Mouse (Mus musculus) right cerebral cortex, adult 18-20 months (tissue): Measurements from ENCODE around the gene Hspb7.

ENCODE experiments used
- DNase-seq: peaks from one replicate; pipeline ENCODE4 v3.0.0; 2022; ENCODE audit warnings: mixed read lengths

The Hspb7 gene

DNA sequence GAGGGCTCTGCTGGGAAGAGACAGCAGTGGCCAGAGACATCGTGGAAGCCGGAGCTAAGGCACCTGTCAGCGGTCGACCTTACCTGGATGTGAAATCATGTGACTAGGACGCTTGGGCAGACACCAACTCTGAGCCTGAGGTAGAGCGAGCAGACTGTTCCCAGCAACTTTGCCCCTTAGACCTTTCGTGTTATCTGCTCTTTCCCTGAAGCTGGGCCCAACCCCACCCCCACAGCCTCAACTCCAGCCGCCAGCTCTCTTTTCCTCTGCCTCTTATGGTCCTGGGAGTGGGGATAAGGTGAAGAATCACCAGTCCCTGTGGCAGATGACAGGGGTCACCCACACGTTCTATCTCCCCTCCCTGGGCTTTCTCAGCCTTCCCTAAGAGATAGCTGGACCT lies 307 bp downstream of the Hspb7 start:
- no peak for DNase-seq

DNA sequence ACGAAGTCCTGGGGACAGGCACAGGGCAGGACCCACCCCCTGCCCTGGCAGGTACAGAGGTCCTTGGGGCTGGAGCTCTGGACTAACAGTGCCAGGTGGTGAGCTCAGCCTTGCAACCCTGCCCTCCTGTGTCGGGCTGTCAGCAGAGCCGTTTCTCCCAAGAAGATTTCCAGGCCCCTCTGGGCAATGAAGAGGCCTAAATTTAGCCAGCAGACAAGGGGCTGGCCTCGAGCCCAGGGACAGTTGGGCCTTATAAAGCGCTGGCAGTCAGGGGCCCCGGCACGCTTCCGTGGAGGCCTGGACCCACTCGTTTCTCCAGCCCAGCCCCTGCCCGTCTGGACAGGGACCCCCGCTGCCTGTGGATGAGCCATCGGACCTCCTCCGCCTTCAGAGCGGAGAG lies 844 bp downstream of the Hspb7 start:
- no peak for DNase-seq

DNA sequence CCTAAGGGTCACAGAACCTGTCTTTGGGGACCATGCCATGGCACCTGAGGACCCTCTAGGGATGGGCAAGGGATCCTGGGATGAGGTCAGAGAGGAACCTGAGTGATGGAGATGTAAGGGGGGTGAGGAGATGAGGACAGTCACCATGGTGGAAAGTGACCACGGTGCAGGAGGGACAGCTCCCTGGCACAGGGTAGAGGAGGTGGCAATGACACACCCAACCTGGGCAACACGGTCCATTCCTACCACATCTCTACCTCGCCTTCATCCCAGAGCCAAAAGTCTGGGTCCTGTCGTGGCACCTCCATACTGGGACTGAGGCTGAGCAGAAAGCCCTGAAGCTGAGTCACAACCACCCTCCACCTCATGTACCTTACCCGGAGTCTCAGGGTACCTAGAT lies 2.3 kb downstream of the Hspb7 start:
- no peak for DNase-seq

DNA sequence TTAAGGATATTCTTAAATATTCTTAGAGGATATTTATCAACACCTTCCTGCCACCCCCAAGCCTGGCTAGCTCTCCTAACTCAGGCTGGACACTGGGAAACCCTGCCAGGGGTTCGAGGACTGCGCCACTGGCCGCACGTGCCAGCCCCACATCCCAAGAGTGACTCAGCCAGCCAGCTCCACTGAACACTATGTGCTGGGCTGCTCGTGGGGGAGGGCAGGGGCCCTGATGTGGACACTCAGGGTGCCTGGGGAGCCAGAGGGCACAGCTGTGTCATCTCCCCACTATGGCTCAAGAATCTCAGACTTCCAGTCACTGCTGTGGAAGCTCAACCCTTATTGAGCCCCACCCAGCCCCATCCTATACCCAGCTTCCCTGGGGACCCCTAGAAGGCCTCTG lies 2.7 kb downstream of the Hspb7 start:
- no peak for DNase-seq

DNA sequence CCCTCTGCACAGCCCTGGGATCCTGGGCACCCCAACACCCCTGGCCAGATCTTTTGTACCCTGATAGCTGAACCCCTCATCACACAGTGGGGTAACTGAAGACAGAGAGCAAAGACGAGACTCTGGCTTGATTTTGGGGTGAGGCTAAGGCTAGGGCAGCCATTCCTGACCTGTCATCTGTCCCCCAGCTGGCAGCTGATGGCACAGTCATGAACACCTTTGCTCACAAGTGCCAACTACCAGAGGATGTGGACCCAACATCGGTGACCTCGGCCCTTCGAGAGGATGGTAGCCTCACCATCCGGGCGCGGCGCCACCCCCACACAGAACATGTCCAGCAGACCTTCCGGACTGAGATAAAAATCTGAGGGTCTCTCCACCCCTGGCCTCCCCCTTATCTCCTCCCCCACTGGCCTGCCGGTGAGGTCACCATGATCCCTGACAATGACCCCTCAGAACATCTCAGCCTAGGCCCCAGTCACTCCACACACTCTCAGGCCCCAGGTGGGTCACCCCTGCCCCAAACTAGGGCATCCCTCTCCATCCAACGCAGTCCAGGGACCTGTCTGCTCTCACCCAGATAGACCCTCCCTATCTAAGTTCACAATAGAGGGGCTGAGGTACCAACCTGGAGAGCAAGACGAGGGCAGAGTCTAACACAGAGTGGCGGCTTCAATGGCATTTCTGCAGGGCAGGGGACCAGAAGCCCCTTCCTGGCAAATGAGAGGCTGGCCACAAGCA lies 3.3 kb downstream of the Hspb7 start:
- DNase-seq = no peak

DNA sequence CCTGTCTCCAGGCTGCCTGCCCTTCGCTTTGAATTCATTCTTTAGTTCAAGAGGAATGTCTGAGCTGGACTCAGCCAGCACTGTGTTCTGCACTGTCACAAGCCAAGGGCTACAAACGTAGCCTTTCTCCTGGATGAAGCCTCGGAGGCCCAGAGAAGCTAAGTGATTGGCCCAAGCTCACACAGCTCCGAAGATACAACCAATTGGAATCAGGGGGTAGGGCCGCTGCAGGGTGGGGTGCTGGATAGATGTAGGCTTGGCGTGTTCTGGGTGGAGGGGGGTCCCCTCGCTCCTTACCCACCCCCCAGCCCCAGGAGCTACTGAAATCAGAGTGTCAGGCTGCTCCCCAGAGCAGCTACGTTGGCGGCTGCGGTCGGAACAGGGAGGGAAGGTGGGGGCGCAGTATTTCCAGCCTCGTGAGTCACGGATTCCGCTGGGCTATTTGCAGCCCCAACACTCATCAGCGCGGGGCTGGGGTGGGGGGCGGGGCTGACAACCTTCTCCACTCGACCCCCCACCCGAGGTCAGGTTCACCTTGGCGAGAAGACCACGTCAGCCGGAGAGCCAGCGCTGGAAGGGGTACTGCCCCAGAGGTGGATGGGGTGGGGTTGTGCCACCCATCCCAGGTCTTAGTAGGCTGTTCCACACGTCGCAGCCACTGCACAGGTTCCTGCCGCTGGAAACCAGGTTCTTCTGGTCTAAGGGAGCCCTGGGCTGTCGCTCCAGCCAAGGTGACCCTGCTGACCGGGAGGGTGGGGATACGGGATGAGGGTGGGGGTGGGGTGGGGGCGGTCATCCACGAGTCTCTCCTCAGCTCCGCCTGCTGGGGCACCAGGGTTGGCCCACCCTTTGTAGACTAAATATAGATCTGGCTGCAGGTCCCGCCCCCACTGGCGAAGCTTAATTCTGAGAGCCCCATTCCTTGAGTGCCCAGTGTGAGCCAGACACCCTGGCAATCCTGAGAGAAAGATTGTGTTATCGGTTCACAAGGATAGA lies 5.2 kb downstream of the Hspb7 start:
- peak; percentile 86 for DNase-seq

DNA sequence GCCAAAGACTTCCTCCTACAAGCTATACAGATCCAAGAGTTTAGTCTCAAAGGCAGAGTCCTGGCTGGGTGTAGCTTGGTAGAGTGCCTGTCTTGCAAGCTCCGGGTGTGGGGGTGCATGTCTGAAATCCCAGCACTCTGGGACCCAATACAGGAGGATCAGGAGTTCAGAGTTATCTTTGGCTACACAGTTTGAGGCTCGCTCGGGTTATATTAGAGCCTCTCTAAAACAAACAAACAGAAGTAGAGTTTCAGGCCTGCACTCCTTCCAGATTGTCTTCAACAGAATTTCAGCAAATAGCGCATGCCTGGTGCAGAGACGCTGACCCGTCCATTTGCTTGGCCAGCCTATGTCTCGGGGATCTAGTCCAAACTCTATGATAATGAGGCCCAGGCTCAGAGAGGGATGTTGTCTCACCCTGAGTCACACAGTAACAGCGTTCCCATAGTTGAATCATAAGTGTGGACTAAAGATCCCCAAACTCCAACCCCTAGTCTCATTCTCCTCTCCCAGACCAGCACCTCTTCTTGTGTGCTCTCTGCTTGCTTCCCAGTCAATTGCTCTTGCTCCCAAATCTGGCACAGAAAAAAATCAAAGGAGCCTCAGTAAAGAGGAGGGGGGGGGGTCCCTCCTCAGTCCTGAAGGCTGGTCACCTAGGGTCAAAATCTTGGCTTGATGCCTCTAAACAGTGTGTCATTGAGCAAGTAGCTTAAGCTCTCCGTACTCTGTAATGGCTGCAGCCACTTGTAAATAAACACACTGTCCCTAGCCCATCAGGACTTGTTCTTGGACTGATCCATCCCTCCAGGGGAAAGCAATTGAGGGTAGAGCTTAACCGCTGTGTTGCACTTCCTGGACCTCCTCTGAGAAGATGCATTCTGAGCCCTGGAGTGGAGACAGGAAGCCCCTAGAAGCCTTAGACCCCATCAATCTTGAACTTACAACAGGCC lies 6.5 kb downstream of the Hspb7 start:
- no peak for DNase-seq

DNA sequence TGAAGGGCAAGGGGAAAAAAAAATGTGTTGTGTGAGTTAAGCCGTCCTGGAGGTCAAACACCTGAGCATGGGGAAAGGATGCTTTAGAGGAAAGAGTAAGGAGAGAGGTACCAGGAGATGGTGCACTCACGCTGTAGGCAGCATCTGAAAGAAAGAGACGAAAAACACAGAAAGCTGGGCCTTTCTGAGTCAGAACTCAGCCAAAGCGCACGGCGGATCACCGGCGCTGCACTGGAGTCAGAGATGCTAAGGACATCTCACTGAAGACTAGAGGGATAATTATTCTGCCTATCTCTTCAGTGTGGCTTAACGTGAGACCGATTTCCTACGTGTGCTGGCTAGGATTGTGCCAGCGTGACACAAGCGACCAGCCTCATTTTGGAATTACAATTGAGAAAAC lies 7.3 kb downstream of the Hspb7 start:
- no peak for DNase-seq

DNA sequence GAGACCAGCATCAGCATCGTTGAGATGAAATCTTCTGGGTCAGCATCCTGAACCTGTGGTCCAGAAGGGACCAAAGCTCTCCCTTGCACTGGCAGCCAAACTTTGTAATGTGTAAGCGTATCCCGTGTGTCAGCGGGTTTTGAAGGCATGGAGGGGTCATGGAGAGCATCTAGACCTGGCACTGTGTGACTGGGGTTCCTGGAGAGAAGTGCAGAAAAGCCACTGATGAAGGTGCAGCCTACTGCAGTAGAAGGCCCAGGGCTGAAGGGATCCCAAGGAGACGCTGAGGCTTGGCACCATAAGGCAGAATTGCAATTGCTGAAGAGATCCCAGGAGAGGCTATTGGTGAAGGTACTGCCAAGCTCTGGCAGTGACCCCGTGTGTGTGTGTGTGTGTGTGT lies 8.8 kb downstream of the Hspb7 start:
- no peak for DNase-seq

DNA sequence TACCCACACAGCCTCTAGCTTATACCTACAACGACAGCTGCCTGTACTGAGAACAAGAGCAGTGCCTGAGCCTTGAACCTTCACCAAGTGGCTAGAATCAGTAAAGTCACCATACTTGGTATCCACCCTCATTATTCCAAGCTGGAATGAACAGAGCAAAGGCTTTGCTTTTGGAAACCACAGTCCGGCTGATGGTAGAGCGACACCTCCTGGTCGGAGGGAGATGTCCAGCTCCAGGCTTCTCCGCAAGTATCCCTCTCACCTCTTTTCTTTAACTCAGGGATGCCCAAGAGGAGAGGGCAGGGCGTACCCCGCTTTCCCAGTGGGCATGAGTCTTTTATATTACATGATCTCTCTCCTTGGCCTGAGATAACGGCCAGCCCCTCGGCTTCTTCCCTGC lies 9.3 kb downstream of the Hspb7 start:
- no peak for DNase-seq

DNA sequence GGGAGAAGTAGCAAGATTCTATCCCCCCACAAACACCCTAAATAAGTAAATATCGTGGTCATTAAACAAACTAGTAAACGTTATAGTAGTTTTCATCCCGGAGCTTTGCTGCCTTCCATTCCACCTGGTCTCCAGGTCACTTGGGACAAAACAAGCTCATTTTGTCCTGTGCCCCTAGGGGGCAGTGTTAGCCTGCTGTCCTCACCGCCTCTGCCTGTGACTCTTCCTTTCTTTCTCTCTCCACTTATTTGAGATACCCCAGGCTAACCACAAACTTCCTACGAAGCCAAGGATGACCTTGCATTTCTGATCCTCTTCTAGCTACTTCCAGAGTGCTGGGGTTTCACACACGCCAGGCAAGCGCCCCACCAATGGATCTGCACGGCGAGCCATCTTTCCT lies 10.4 kb downstream of the Hspb7 start:
- DNase-seq = peak; percentile 60

DNA sequence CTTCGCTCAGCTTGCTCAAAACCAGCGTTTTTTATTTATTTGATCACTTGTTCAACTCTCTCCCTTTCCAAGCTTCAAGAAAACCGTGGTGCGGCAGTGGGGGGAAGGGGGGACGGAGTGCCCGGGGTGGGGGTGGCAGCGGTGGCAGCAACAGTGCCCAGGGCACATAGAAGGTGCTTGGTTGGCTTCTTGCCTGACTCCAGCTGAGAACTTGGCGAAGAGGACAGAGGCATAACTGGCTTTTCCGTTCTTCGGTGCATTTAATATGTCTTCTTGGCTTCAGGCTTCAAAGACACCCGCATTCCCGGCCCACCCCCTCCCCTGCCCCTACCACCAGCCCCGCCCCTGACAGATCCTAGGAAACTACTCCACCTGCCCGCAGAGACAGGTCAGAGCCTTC lies 12.1 kb downstream of the Hspb7 start:
- no peak for DNase-seq

DNA sequence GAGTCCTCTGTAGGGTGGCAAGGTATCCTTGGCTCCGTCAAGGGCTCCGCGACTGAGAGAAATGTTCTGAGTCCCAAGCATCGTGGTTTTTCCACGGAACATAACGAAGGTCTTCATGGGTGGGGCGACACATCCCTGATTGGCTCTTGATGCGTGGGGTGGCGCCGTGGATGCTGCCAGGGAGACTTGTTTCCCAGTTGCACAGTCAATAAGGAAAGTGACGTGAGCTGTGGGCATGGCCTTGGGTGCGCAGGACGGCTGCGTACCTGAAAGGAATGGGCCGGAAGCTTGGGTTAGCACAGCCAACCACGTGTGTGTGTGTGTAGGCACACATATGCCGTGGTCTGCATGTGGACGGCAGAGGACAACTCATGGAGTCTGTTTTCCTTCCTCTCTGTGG lies 12.6 kb downstream of the Hspb7 start:
- DNase-seq = no peak

DNA sequence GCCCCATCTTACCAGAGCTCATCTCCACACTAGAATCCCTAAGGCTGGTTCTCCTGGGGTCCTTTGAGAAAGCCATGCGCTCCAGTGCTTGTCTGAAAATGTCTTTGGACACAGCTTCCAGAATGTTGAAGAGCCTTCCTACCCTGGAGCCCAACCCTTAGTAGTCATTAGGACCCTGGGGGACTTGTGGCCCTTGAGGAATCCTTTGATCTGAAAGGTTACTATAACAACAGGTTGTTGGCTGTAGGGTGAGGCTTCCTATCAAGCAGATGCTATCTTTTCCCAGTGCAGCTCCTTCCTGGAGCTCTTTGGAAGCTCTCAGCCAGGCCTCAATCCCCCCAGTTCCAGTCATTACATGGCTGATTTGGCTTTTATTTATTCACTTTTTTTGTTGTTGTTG lies 15.4 kb downstream of the Hspb7 start, which contains the start of gene Srarp:
Srarp (minus strand) TSS at position 132 of the 400 bp plus-strand sequence.
- DNase-seq = no peak

DNA sequence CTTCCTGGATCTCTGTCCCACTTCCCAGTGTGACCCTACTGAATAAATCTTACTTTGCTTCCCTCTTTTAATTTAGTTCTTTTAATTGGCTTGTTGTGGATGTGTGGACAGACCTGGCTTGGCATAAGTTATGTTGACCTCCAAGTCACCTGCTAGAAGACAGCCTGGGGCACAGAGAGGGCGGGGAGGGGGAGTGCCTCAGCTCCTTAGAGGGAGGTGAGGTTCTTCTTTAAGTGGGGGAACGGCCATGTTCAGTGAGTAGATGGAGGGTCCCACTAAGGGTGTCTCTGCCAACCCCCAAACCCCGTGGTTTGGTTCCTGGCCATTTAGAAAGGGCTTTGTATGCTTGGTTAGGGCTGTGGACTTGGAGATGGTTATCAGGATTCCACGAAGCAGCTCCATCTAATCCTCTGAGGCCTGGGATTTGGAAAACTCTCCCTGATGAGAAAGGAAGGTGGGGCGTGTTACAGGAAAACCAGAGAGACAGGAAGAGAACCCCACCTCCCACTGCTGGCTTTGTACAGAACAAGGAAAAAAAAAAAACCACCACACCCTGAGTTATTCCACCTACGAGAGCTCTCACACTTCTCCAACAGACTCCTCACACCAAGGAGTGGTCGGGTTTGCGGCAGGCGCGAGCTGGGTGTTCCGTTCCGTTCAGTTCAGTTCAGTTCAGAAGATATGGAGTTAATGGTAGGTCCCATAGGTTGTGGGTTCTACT lies 18.7 kb downstream of the Hspb7 start:
- DNase-seq = no peak

DNA sequence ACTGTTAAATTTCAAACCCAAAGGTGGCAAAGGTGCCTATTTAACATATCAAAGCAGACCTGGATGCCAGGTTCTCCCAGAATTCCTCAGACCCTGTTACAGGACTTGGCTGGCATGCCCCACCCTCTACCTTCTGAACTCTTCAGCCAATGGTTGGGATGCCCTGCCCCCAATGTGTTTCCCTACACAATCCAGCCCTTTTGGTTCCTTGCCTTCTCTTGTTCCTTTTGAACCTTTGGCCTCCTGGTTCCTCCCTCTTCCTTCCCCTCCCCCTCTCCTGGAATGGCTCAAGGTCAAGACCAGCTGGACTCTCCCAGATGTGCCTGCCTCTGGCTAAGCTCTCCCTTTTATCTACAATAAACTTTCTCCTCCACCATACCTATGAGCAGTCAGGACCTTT lies 20.3 kb downstream of the Hspb7 start:
- DNase-seq = no peak

DNA sequence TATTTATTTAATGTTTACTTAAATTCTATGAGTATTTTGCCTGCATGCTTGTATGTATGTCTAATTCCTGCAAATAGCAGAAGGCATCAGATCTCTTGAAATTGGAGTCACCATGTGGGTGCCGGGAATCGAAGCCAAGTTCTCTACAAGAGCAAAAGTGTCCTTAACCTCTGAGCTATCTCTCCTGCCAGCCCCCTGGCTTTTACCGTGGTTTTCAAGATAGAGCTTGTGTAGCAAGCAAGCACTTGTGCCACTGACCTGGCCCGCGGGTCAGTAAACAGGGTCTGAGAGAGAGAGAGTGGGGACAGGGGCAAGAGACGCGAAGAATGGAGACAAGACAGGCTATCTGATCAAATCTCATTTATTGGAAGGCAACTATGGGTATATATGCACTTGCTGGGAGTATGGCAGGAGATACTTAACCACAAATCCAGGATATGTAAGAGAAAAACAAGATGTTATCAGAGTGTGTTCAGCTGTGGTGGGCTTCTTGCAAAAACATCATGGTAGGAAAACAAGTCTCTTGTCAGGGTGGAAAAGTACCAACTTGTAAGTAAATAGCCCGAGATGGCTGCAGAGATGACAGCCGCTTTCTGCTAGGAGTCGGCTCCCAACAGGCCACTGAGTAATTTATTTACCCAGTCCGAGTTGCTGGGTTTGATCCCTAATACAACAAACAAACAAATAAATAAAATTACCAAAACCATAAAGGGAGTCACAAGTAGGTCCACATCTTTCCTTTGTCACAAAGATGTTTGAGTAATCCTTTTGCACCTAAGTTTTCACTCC lies 23.3 kb downstream of the Hspb7 start:
- DNase-seq = no peak

DNA sequence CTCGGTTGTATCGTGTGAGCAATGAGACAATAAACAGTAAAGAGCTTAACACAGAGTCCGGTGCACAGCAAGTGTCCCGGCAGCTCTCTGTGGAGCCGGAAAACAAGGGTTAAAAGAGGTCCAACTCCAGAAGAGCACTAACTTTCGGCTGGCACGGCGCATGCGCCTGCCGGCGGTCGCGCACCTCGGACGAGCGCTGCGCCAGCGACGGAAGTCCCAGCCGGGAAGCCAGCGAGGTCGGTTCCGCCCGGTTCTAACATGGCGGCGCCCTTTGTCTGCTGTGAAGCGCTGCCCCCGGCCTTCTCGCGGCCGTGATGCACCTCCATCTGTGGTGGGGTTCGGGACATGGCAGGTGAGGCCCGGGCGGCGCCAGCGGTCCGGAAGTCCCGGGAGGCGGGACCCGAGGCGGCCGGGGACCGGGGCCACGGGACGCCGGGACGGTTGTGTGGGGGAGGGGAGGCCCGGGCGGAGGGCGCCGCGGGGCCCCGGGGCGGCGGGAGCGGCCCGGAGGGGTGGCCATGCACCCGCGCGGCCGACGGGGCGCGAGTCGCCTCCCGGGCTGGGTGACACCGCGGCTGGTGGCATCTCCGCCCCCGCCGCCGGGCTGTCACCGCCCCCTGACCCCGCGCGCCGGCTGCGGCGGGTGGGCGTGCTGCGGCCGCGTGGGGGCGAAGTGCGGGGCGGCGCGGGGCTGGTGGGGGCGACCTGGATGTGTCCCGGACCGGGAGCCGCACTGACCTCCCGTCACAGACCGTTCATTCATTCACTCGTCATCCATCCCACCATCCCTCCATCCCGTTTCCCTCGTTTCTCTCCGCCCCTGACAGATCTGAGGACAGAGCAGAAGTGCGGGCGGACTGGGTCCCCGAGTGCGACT lies 24.1 kb downstream of the Hspb7 start, which contains the start of gene Zbtb17:
Zbtb17 (plus strand) TSS at position 204 of the 877 bp plus-strand sequence.
- peak; percentile 90 for DNase-seq

DNA sequence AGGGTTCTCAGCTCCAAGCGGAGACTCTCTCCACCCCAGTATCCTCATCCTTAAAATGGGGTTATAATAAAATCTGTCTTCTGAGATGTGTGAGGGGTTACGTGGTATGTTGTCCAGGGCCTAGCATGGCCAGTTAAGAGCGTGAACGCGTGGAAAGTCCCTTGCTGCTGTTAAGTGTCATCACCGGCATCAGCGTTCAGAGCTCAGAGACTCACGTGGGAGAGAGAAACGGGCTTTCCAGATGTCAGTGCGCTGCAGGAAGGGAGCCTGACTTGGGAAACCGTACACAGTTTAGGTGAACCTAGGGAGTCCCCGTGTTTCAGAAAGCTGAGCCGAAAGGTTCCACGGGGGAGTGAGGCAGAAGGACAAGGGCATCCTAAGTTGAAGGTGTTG lies 24.7 kb downstream of the Hspb7 start:
- no peak for DNase-seq

DNA sequence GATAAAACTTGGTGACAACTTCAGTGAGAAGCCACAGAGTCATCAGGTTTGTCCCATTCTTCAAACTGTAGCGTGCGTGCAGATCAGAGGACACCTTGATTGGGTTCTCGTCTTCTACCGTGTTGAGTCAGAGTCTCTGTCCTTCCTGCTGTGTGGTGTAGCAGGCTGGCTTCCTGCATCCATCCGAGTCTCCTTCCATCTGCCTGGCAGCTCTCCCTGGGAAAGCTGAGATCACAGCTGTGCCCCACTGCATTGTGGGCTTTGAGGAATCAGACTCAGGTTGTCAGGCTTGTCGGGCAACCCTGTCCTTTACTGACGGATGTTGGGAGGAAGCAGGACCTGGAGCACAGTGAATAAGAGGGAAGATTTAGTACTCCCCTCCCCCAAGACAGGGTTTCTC lies 25.6 kb downstream of the Hspb7 start:
- DNase-seq = no peak
